Mouse (Mus musculus): ENCODE data around the gene Lst1. TPM values are rescaled to one million over a fixed set of nuclear protein-coding genes. Genes with fewer than 3 reads are reported as not detected.

The Lst1 gene
- polyA plus RNA-seq, 1 experiment: 17.7 TPM

GRCm38 (mm10) chr17:35172445-35173234, 15.6 kb downstream of the Lst1 start:
- H3K4me3 ChIP-seq (ENCODE audit: insufficient read depth, low read depth, low read length): no peak overlapping the region
- 78% methylated on average over 11 of the region's 11 CpGs for WGBS
- 0 out of 2 replicates have a peak, but pooled peaks cover 5% of the 10 kb centered on the region for H3K4me1 ChIP-seq (ENCODE audit: control insufficient read depth, insufficient read depth, low read length)

GRCm38 (mm10) chr17:35168541-35169207, 19.6 kb downstream of the Lst1 start:
- TF ChIP-seq POLR2A (IDR thresholded peaks at IDR 0.05; ENCODE audit: low read depth, low read length) (no peak), CTCF (conservative IDR thresholded peaks at IDR 0.05; ENCODE audit: insufficient read depth, insufficient read length, low read depth, low read length) (no peak)
- 11% methylated on average over 4 of the region's 4 CpGs for WGBS
- peak; percentile 43 for DNase-seq
- Histone ChIP-seq H3K27ac (ENCODE audit: insufficient read depth, low read depth, low read length) (no peak overlapping the region), H3K36me3 (ENCODE audit: control insufficient read depth, insufficient read depth, low read length) (no peaks in the 10 kb centered on the region), H3K4me3 (ENCODE audit: insufficient read depth, low read depth, low read length) (no peak overlapping the region), H3K4me1 (ENCODE audit: control insufficient read depth, insufficient read depth, low read length) (peaks cover 7% of the 10 kb centered on the region; the same call in 1 of the 2 replicates), H3K27me3 (replicated peaks; ENCODE audit: control insufficient read depth, insufficient read depth, low read length) (no peaks in the 10 kb centered on the region)

More at GRCm38 (mm10) chr17:35172445-35173234, 15.6 kb downstream of the Lst1 start:
- TF ChIP-seq POLR2A (IDR thresholded peaks at IDR 0.05; ENCODE audit: low read depth, low read length): no peak
- no peak for TF ChIP-seq CTCF (conservative IDR thresholded peaks at IDR 0.05; ENCODE audit: insufficient read depth, insufficient read length, low read depth, low read length)
- 0 out of 2 replicates have a peak overlapping the region, but pooled peaks have one; percentile 4 for H3K27ac ChIP-seq (ENCODE audit: insufficient read depth, low read depth, low read length)
- peak; percentile 24 for DNase-seq
- no peaks in the 10 kb centered on the region for H3K27me3 ChIP-seq (replicated peaks; ENCODE audit: control insufficient read depth, insufficient read depth, low read length)
- no peaks in the 10 kb centered on the region for H3K36me3 ChIP-seq (ENCODE audit: control insufficient read depth, insufficient read depth, low read length)

GRCm38 (mm10) chr17:35167794-35168193, 20.4 kb downstream of the Lst1 start:
- WGBS: 90% methylated on average over 7 of the region's 7 CpGs
- Histone ChIP-seq H3K27me3 (replicated peaks; ENCODE audit: control insufficient read depth, insufficient read depth, low read length) (no peaks in the 10 kb centered on the region), H3K4me3 (ENCODE audit: insufficient read depth, low read depth, low read length) (no peak overlapping the region), H3K4me1 (ENCODE audit: control insufficient read depth, insufficient read depth, low read length) (peaks cover 9% of the 10 kb centered on the region), H3K36me3 (ENCODE audit: control insufficient read depth, insufficient read depth, low read length) (no peaks in the 10 kb centered on the region), H3K27ac (ENCODE audit: insufficient read depth, low read depth, low read length) (no peak overlapping the region)
- no peak for TF ChIP-seq POLR2A (IDR thresholded peaks at IDR 0.05; ENCODE audit: low read depth, low read length)
- TF ChIP-seq CTCF (conservative IDR thresholded peaks at IDR 0.05; ENCODE audit: insufficient read depth, insufficient read length, low read depth, low read length): no peak
- no peak for DNase-seq

- Histone ChIP-seq H3K4me3 (ENCODE audit: insufficient read depth, low read depth, low read length) (no peak overlapping the region), H3K27me3 (replicated peaks; ENCODE audit: control insufficient read depth, insufficient read depth, low read length) (no peaks in the 10 kb centered on the region), H3K27ac (ENCODE audit: insufficient read depth, low read depth, low read length) (no peak overlapping the region), H3K4me1 (ENCODE audit: control insufficient read depth, insufficient read depth, low read length) (peaks cover 19% of the 10 kb centered on the region), H3K36me3 (ENCODE audit: control insufficient read depth, insufficient read depth, low read length) (no peaks in the 10 kb centered on the region)
- WGBS: 61% methylated on average over 8 of the region's 8 CpGs
- TF ChIP-seq CTCF (conservative IDR thresholded peaks at IDR 0.05; ENCODE audit: insufficient read depth, insufficient read length, low read depth, low read length): peak; percentile 64
- no peak for TF ChIP-seq POLR2A (IDR thresholded peaks at IDR 0.05; ENCODE audit: low read depth, low read length)
- DNase-seq: peak; percentile 87
These were observed 21.7 kb downstream of the Lst1 start for GRCm38 (mm10) chr17:35166352-35167035.

GRCm38 (mm10) chr17:35165451-35166155, 22.6 kb downstream of the Lst1 start:
- Histone ChIP-seq H3K27ac (ENCODE audit: insufficient read depth, low read depth, low read length) (peak overlapping the region; percentile 70; the same call in 1 of the 2 replicates), H3K36me3 (ENCODE audit: control insufficient read depth, insufficient read depth, low read length) (peaks cover 6% of the 10 kb centered on the region), H3K4me1 (ENCODE audit: control insufficient read depth, insufficient read depth, low read length) (peaks cover 20% of the 10 kb centered on the region), H3K27me3 (replicated peaks; ENCODE audit: control insufficient read depth, insufficient read depth, low read length) (no peaks in the 10 kb centered on the region), H3K4me3 (ENCODE audit: insufficient read depth, low read depth, low read length) (peak overlapping the region; percentile 58; the same call in 1 of the 2 replicates)
- no peak for TF ChIP-seq CTCF (conservative IDR thresholded peaks at IDR 0.05; ENCODE audit: insufficient read depth, insufficient read length, low read depth, low read length)
- TF ChIP-seq POLR2A (IDR thresholded peaks at IDR 0.05; ENCODE audit: low read depth, low read length): no peak
- 13% methylated on average over 12 of the region's 12 CpGs for WGBS
- no peak for DNase-seq

- Histone ChIP-seq H3K4me3 (ENCODE audit: insufficient read depth, low read depth, low read length) (peak within 1 kb of the TSS; percentile 81), H3K27me3 (replicated peaks; ENCODE audit: control insufficient read depth, insufficient read depth, low read length) (no peaks in the 10 kb centered on the region), H3K4me1 (ENCODE audit: control insufficient read depth, insufficient read depth, low read length) (peaks cover 20% of the 10 kb centered on the region), H3K27ac (ENCODE audit: insufficient read depth, low read depth, low read length) (peak within 1 kb of the TSS; percentile 94), H3K36me3 (ENCODE audit: control insufficient read depth, insufficient read depth, low read length) (peaks cover 8% of the 10 kb centered on the region)
- TF ChIP-seq POLR2A (IDR thresholded peaks at IDR 0.05; ENCODE audit: low read depth, low read length): peak; percentile 36
- TF ChIP-seq CTCF (conservative IDR thresholded peaks at IDR 0.05; ENCODE audit: insufficient read depth, insufficient read length, low read depth, low read length): no peak
- peak; percentile 99 for DNase-seq
- WGBS: under 1% methylated on average over 70 of the region's 89 CpGs
These were observed 23.4 kb downstream of the Lst1 start, which contains the start of gene Prrc2a for GRCm38 (mm10) chr17:35164568-35165450. Gene Prrc2a (minus strand): TSS chr17:35164897.

All from kidney, adult 2 months (tissue).